Mouse (Mus musculus) olfactory bulb, adult 2 months (tissue): ENCODE measurements around the gene Dapl1. TPM values are rescaled to one million over a fixed set of nuclear protein-coding genes. Genes with fewer than 3 reads are reported as not detected.

ENCODE experiments used
- H3K27ac ChIP-seq: fragments of 200-500 bp; 2 replicates; pipeline ENCODE4 v1.5.1; 2012; ENCODE audit warnings: low read depth, low read length; ENCODE audit not compliant: insufficient read depth
- H3K4me1 ChIP-seq: fragments of 200-500 bp; 2 replicates; pipeline ENCODE4 v1.6.1; 2012; ENCODE audit warnings: low read length; ENCODE audit not compliant: control insufficient read depth, insufficient read depth
- H3K4me3 ChIP-seq: fragments of 200-500 bp; 2 replicates; pipeline ENCODE4 v1.5.1; 2012; ENCODE audit warnings: mild to moderate bottlenecking, low read depth, low read length, moderate library complexity; ENCODE audit not compliant: insufficient read depth
- CTCF ChIP-seq: fragments of 200-500 bp; IDR thresholded peaks from 2 replicates; pipeline ENCODE4 v1.5.1; 2012; ENCODE audit warnings: low read depth, mild to moderate bottlenecking, low read length, moderate library complexity; ENCODE audit not compliant: insufficient read depth
- POLR2A ChIP-seq: fragments of 200-500 bp; IDR thresholded peaks from 2 replicates; pipeline ENCODE4 v1.6.1; 2012; ENCODE audit warnings: mild to moderate bottlenecking, low read depth, low read length, moderate library complexity; ENCODE audit not compliant: insufficient read depth
- WGBS: fragments of 180-500 bp; shearing (Covaris S2); methylation state at CpG from one replicate; pipeline ENCODE4 v1.1.7; 2018; 5-methylcytosine and 5-hydroxymethylcytosine counted together
- polyA plus RNA-seq: library from polyadenylated mRNA; stranded (reverse); fragments of >200 nt; gene quantifications from 2 replicates; pipeline ENCODE4 v1.2.4, GENCODE M21; 2012; ENCODE audit warnings: low replicate concordance; ENCODE audit not compliant: missing spikeins, insufficient read depth, insufficient read length

Gene Dapl1
- polyA plus RNA-seq, 1 experiment = not detected

- no peak overlapping the region for H3K4me3 ChIP-seq
- 71% methylated on average over 4 of the region's 4 CpGs for WGBS
- no peak overlapping the region for H3K27ac ChIP-seq
- TF ChIP-seq CTCF (no peak), POLR2A (no peak)
- no peaks in the 10 kb centered on the region for H3K4me1 ChIP-seq
Measured at GRCm38 (mm10) chr2:59539796-59540195, 55.3 kb downstream of the Dapl1 start.

- no peak overlapping the region for H3K4me3 ChIP-seq
Measured at GRCm38 (mm10) chr2:59541121-59541887, 56.9 kb downstream of the Dapl1 start.

GRCm38 (mm10) chr2:59543543-59544065, 59.2 kb downstream of the Dapl1 start:
- H3K27ac ChIP-seq = no peak overlapping the region
- TF ChIP-seq POLR2A (no peak), CTCF (no peak)
- WGBS = 64% methylated on average over 9 of the region's 9 CpGs
- H3K4me3 ChIP-seq = no peak overlapping the region
- H3K4me1 ChIP-seq = no peaks in the 10 kb centered on the region

More at GRCm38 (mm10) chr2:59541121-59541887, 56.9 kb downstream of the Dapl1 start:
- TF ChIP-seq CTCF = no peak
- 21% methylated on average over 11 of the region's 11 CpGs for WGBS
- Histone ChIP-seq H3K27ac (no peak overlapping the region), H3K4me1 (no peaks in the 10 kb centered on the region)

- TF ChIP-seq POLR2A (no peak), CTCF (no peak)
- H3K4me3 ChIP-seq = no peak overlapping the region
- WGBS = 78% methylated on average over 13 of the region's 13 CpGs
- no peak overlapping the region for H3K27ac ChIP-seq
- H3K4me1 ChIP-seq = no peaks in the 10 kb centered on the region
Measured at GRCm38 (mm10) chr2:59544237-59544909, 59.9 kb downstream of the Dapl1 start.

- Histone ChIP-seq H3K4me1 (no peaks in the 10 kb centered on the region), H3K4me3 (no peak overlapping the region), H3K27ac (no peak overlapping the region)
- WGBS = 75% methylated on average over 7 of the region's 7 CpGs
- no peak for TF ChIP-seq CTCF
- no peak for TF ChIP-seq POLR2A
Measured at GRCm38 (mm10) chr2:59545001-59545400, 60.5 kb downstream of the Dapl1 start.

GRCm38 (mm10) chr2:59547369-59548099, 63.1 kb downstream of the Dapl1 start:
- 96% methylated on average over 8 of the region's 8 CpGs for WGBS
- H3K27ac ChIP-seq = no peak overlapping the region
- H3K4me3 ChIP-seq = no peak overlapping the region
- H3K4me1 ChIP-seq = no peaks in the 10 kb centered on the region
- TF ChIP-seq CTCF = no peak
- no peak for TF ChIP-seq POLR2A

GRCm38 (mm10) chr2:59552784-59553183, 68.3 kb downstream of the Dapl1 start:
- H3K27ac ChIP-seq = no peak overlapping the region
- H3K4me1 ChIP-seq = no peaks in the 10 kb centered on the region
- 53% methylated on average over 1 of the region's 1 CpGs for WGBS
- TF ChIP-seq CTCF = no peak
- no peak for TF ChIP-seq POLR2A
- H3K4me3 ChIP-seq = no peak overlapping the region

GRCm38 (mm10) chr2:59554373-59554940, 70.0 kb downstream of the Dapl1 start:
- TF ChIP-seq POLR2A = no peak
- no peak for TF ChIP-seq CTCF
- H3K27ac ChIP-seq = no peak overlapping the region
- 82% methylated on average over 2 of the region's 2 CpGs for WGBS
- no peaks in the 10 kb centered on the region for H3K4me1 ChIP-seq
- H3K4me3 ChIP-seq = no peak overlapping the region

Other genes starting within 250 kb of the Dapl1 start
- not detected in 2 replicates for gene Tanc1, start 127.4 kb downstream of the Dapl1 start, polyA plus RNA-seq